Mouse (Mus musculus) MEL (cell line): ENCODE data around the gene Elavl1.

Experiments used
- CTCF ChIP-seq, 3 experiments: IDR thresholded peaks in 2 of 3; conservative IDR thresholded peaks in 1 of 3; 2 replicates each; pipeline ENCODE4 v1.5.1; 2011 to 2012; ENCODE audit warnings: low read length in 3 of 3, low read depth in 2 of 3, mild to moderate bottlenecking in 2 of 3, improper control_type of control experiment in 1 of 3, inconsistent platforms in 1 of 3, mixed read lengths in 1 of 3, moderate library complexity in 1 of 3; ENCODE audit not compliant: control insufficient read depth in 1 of 3, insufficient read depth in 1 of 3, poor library complexity in 1 of 3, severe bottlenecking in 1 of 3
- EP300 ChIP-seq, 2 experiments: IDR thresholded peaks; 2 replicates each; pipeline ENCODE4 v1.6.1; 2011; ENCODE audit warnings: improper control_type of control experiment in 2 of 2, low read length in 2 of 2, low read depth in 1 of 2, mild to moderate bottlenecking in 1 of 2
- POLR2A ChIP-seq, 2 experiments: IDR thresholded peaks; 2 replicates each; pipeline ENCODE4 v1.6.1; 2011 to 2012; ENCODE audit warnings: low read length in 2 of 2, mild to moderate bottlenecking in 2 of 2, control low read depth in 1 of 2, improper control_type of control experiment in 1 of 2, low read depth in 1 of 2, moderate library complexity in 1 of 2; ENCODE audit not compliant: control insufficient read depth in 1 of 2, insufficient read depth in 1 of 2, poor library complexity in 1 of 2
- POLR2AphosphoS5 ChIP-seq: IDR thresholded peaks from 2 replicates; pipeline ENCODE4 v1.6.1; 2012; ENCODE audit warnings: low read depth, borderline replicate concordance, mild to moderate bottlenecking, inconsistent platforms, low read length, moderate library complexity, mixed read lengths
- SMC3 ChIP-seq: IDR thresholded peaks from 2 replicates; pipeline ENCODE4 v1.6.1; 2011; ENCODE audit warnings: low read depth, low read length, improper control_type of control experiment
- TBP ChIP-seq: IDR thresholded peaks from 2 replicates; pipeline ENCODE4 v1.8.0; 2011; ENCODE audit warnings: low read depth, low read length, improper control_type of control experiment
- ZNF384 ChIP-seq: IDR thresholded peaks from 2 replicates; pipeline ENCODE4 v1.6.1; 2012; ENCODE audit warnings: low read depth, mild to moderate bottlenecking, inconsistent platforms, low read length, improper control_type of control experiment

- no peak for TF ChIP-seq SMC3
- no peak for TF ChIP-seq CTCF (IDR thresholded peaks at IDR 0.05 in 2 of 3, conservative IDR thresholded peaks at IDR 0.05 in 1 of 3; ENCODE audit: control insufficient read depth in 1 of 3, insufficient read depth in 1 of 3, low read depth in 2 of 3, low read length in 3 of 3, poor library complexity in 1 of 3, severe bottlenecking in 1 of 3)
- no peak for TF ChIP-seq ZNF384
- no peak for TF ChIP-seq EP300 (IDR thresholded peaks at IDR 0.05; ENCODE audit: low read depth in 1 of 2, low read length in 2 of 2)
- no peak for TF ChIP-seq POLR2A (IDR thresholded peaks at IDR 0.05; ENCODE audit: control insufficient read depth in 1 of 2, insufficient read depth in 1 of 2, low read depth in 1 of 2, low read length in 2 of 2, poor library complexity in 1 of 2)
- no peak for TF ChIP-seq TBP
- no peak for TF ChIP-seq POLR2AphosphoS5
Measured at GRCm38 (mm10) chr8:4320404-4320803, 4.8 kb downstream of the Elavl1 start.
